Mouse (Mus musculus) lung, postnatal 4 days (tissue): ENCODE results near the gene Slc13a1.
A peak's percentile ranks its signal among the peaks of the same experiment; 100 is the strongest.

ENCODE experiments used
- DNase-seq, 2 experiments: peaks; one replicate each; pipeline ENCODE4 v3.0.0; 2021

Slc13a1 gene

DNA sequence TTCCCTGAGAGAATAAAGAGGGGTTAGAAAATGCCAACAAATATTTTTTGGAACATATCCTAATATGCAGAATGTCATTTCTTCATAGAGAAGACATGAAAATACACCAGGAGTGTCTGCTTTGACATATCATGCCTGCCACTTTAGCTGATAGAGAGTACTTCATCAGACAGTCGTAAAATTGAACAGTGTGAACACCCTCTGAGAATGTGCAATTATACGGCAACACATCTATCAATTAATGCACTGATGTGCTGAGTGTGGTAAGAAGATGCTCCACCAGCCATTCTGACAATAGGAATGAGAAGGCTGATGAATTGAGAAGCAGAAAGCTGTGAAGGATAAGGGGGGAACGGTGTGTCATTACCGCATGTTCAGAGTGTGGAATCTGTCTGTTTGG, 95.1 kb downstream of the Slc13a1 start:
- DNase-seq: no peak

DNA sequence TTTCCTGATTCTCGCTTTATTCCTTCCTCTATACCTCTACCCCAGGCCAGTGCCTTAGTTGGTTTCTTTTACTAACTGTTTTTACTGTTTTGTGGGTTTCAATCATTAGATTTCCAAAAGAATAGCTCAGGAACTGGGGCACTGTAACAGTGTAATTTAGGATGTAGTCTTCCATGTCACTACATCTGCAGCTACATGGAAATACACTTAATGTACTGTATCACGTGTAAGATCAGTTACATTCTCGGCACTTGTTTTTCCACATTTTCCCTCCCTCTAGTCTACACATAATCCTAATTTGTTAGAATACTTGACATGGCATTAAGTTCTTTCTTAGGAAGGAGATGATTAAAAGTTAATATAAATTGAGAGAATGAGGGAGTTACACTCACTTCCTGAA, 108.1 kb downstream of the Slc13a1 start:
- DNase-seq: no peak

DNA sequence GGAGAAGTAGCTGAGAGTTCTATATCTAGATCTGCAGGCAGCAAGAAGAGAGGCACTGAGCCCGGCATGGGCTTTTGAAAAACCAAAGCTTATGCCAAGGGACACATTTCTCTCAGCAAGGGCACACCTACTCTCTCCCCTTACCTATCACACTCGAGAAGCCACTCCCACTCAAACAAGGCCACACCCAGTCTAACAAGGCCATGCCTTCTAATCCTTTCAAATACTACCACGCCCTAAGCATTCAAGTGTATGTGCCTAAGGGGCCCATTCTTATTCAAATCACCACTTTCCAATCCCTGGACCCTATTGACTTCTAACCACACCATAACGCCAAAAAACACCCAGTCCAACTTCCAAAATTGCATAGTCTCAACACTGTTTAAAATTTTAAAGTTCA, 112.8 kb downstream of the Slc13a1 start:
- DNase-seq: no peak

DNA sequence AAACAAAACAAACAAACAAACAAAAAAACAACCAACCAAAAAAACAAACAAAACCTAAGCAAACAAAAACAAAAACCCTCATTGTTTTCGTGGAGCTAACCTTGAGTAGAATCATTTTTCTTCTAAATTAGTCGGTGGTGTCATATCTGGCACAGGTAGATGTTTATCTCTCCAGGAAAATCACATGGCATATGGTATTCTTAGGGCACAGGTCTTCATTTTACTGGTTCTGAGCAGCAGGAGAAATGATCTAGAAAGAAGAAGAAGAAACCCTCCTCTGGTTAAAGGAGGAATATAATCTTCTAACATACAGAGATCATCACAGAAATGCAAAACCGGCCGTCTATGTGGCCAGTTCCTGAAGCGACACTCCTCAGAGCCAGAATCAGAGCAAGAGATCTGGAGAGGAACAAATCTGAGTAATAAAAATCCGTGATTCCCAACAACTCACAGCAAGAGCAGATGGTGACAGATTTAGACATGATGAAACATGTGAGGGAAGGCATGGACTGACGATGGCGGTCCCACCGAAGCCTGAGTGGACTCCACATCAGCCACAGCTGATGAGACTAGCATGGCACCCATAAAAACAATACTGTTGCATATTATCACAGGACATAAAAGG, 113.7 kb downstream of the Slc13a1 start:
- no peak for DNase-seq

DNA sequence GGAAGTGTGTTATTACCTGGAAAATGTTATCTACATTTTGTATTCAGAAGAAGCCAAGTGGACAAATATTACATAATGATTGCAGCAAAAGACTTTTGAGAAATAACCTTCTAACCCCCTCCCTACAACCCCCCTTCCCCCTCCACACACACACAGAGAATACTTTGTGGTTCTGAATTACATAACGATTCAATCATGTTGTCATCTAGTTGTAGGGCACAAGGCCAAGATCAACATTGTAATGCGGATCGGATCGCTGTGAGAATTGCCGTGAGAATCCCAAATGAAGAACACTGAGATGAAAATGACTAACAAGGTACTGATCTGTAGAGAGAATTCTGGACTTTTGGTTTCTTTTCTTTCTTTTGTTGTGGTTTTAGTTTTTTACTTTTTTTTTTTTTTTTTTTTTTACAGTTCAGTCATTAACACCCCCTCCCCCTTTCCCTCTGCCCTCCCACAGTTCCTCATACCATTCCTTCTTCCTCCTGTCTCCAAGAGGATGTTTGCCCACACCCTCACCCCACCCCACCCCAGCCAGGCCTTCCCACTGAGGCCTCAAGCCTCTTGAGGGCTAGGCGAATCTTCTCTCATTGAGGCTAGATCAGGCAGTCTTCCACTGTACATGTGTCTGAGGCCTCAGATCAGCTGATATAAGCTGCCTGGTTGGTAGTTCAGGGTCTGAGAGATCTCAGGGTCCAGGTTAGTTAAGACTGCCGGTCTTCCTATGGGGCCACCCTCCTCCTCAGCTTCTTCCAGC, 120.7 kb downstream of the Slc13a1 start:
- peak; percentile 13 to 19 for DNase-seq

DNA sequence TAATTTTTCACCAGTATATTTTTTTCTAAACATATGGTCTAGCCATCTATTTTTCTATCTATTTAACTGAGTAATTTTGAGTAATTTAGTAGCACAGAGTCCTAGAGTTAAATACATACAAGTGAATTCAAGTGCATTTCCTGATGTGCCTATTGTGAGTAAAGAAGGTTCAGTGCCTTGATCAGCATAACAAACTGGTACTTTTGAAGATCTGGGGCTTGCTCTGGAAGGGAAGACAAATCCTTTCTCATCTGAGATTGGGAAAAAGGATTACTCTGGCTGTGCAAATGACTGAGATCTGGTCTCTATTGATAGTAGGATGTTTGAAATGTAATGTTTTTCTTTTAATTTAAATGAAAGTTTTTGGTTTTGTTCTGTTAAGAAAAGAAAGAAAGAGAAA, 124.4 kb downstream of the Slc13a1 start:
- no peak for DNase-seq
